Mouse (Mus musculus) erythroblast, embryonic 14.5 days (primary cell): ENCODE data around the gene Epx.

Experiments used
- GATA1 ChIP-seq: IDR thresholded peaks from 2 replicates; pipeline ENCODE4 v1.6.1; 2012; ENCODE audit warnings: low read length, inconsistent platforms, mixed read lengths
- TAL1 ChIP-seq: IDR thresholded peaks from 3 replicates; pipeline ENCODE4 v1.6.1; 2012; ENCODE audit warnings: low read length, inconsistent platforms, mixed read lengths

DNA sequence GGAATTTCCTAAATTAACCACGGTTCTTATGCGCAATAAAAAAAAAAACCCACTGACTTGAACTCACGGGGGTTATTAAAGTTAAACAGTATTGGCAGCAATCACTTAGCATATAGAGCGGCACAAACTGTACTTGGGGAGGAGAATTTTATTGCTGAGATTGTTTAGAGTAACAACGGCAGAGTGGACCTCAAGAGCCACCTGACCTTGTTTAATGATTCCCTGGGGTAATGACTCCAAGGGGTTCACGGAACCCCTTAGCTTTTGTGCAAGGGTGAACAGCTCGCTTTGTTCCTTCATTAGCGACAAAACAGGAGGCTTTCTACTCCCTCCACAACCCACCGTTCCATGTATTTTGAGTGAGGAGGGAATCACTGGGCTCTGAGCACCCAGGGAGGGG is 4.5 kb upstream of the Epx start:
- no peak for TF ChIP-seq GATA1
- no peak for TF ChIP-seq TAL1
